14 mouse cellular contexts compared by ENCODE assay signal in genomic region chr2:84025217-84025616, GRCm38 (mm10). TPM values are rescaled to one million over a fixed set of nuclear protein-coding genes. Genes with fewer than 3 reads are reported as not detected.
A peak's percentile ranks its signal among the peaks of the same experiment; 100 is the strongest.
DNase-seq lines count a peak whose midpoint lies in the region; ATAC-seq lines count a peak whose summit lies in the region.
"Had no signal": no experiment of that assay in that cellular context is flagged by ENCODE, and none has a peak within 500 bp of the region (broad histone marks: within the 10 kb centered on the region; RNA-seq: fewer than 3 reads in every experiment).

No protein-coding gene starts in this region.

- H3K9ac ChIP-seq in forebrain, embryonic 16.5 days (replicated peaks; ENCODE audit: low read depth, low read length), result no peak overlapping the region
- H3K9ac ChIP-seq: heart, embryonic 13.5 days had no signal

- no peaks in the 10 kb centered on the region for H3K9me3 ChIP-seq in forebrain, embryonic 16.5 days (ENCODE audit: control insufficient read depth, low read length)
- H3K9me3 ChIP-seq: heart, embryonic 13.5 days had no signal

- 0 out of 2 replicates have a peak, but pooled peaks cover 2% of the 10 kb centered on the region for H3K4me1 ChIP-seq in forebrain, embryonic 16.5 days (replicated peaks; ENCODE audit: control insufficient read depth, insufficient read depth, low read length)
- H3K4me1 ChIP-seq: heart, embryonic 13.5 days had no signal

- peak; percentile 33; the same call in 1 of the 2 replicates for ATAC-seq in forebrain, embryonic 16.5 days

- H3K4me2 ChIP-seq in forebrain, embryonic 16.5 days (ENCODE audit: low read length), result no peak overlapping the region
- H3K4me2 ChIP-seq: heart, embryonic 13.5 days had no signal

- H3K27ac ChIP-seq in forebrain, embryonic 16.5 days (ENCODE audit: low read length), result no peak overlapping the region
- H3K27ac ChIP-seq: heart, embryonic 13.5 days had no signal

- H3K4me3 ChIP-seq in forebrain, embryonic 16.5 days (replicated peaks; ENCODE audit: low read length), result no peak overlapping the region
- H3K4me3 ChIP-seq: heart, embryonic 13.5 days; myocyte had no signal

- no peaks in the 10 kb centered on the region for H3K36me3 ChIP-seq in forebrain, embryonic 16.5 days (ENCODE audit: control insufficient read depth, insufficient read depth)
- H3K36me3 ChIP-seq: heart, embryonic 13.5 days had no signal

- WGBS in forebrain, embryonic 16.5 days, result 7% methylated on average over 4 of the region's 4 CpGs

- DNase-seq in layer of hippocampus, adult 18-20 months (ENCODE audit: low spot score in 2 of 2), result peak; percentile 32 to 42
- DNase-seq in layer of hippocampus, postnatal 25 days (ENCODE audit: extremely low spot score in 1 of 2, low spot score in 1 of 2), result no peak
- peak; percentile 64 for DNase-seq in fat pad, adult 2 months (ENCODE audit: extremely low read depth, low read depth, low spot score)
- DNase-seq in lung, postnatal 14 days, result peak; percentile 36
- no peak for DNase-seq in right cerebral cortex, postnatal 4 days
- no peak for DNase-seq in right cerebral cortex, postnatal 36 days (ENCODE audit: low spot score in 2 of 2)
- DNase-seq: thymus, postnatal 25 days had no signal

- no peaks in the 10 kb centered on the region for H3K27me3 ChIP-seq in forebrain, embryonic 16.5 days (replicated peaks; ENCODE audit: control insufficient read depth, insufficient read depth, low read length)
- H3K27me3 ChIP-seq: CH12.LX; heart, embryonic 13.5 days had no signal

RNA-seq across cellular contexts. Expression of gene Gm13691, which starts 34.9 kb away (rescaled TPM):
- 1 to 10 TPM; 1.6 to 1.7 TPM for total RNA-seq in layer of hippocampus, adult 18-20 months (2021)
- 1 to 10 TPM; 1.6 to 1.7 TPM for total RNA-seq in layer of hippocampus, postnatal 25 days (2021)
- not detected in 2 replicates for polyA plus RNA-seq in forebrain, embryonic 16.5 days (2015; fragmentation: Nextera tagmentation; extraction: Ambion mirVana)
- polyA plus RNA-seq: heart, embryonic 13.5 days; intestine, embryonic 14.5 days; large intestine, adult 2 months; myocyte had no signal

RNA-seq across cellular contexts. Expression of gene Gm13697, which starts 40.7 kb away (rescaled TPM):
- 1 to 10 TPM; 1.6 to 1.7 TPM for total RNA-seq in layer of hippocampus, adult 18-20 months (2021)
- 1 to 10 TPM; 1.6 to 1.7 TPM for total RNA-seq in layer of hippocampus, postnatal 25 days (2021)
- not detected in 2 replicates for polyA plus RNA-seq in forebrain, embryonic 16.5 days (2015; fragmentation: Nextera tagmentation; extraction: Ambion mirVana)
- polyA plus RNA-seq: heart, embryonic 13.5 days; intestine, embryonic 14.5 days; large intestine, adult 2 months; myocyte had no signal

RNA-seq across cellular contexts. Expression of gene Gm13694, which starts 46.5 kb away (rescaled TPM):
- 1 to 10 TPM; 1.6 to 1.7 TPM for total RNA-seq in layer of hippocampus, adult 18-20 months (2021)
- 1 to 10 TPM; 1.6 to 1.7 TPM for total RNA-seq in layer of hippocampus, postnatal 25 days (2021)
- not detected in 2 replicates for polyA plus RNA-seq in forebrain, embryonic 16.5 days (2015; fragmentation: Nextera tagmentation; extraction: Ambion mirVana)
- polyA plus RNA-seq: heart, embryonic 13.5 days; intestine, embryonic 14.5 days; large intestine, adult 2 months; myocyte had no signal

RNA-seq across cellular contexts. Expression of gene Gm13696, which starts 52.3 kb away (rescaled TPM):
- 1 to 10 TPM; 1.6 to 1.7 TPM for total RNA-seq in layer of hippocampus, adult 18-20 months (2021)
- 1 to 10 TPM; 1.6 to 1.7 TPM for total RNA-seq in layer of hippocampus, postnatal 25 days (2021)
- polyA plus RNA-seq in forebrain, embryonic 16.5 days (2015; fragmentation: Nextera tagmentation; extraction: Ambion mirVana), result not detected in 2 replicates
- polyA plus RNA-seq: heart, embryonic 13.5 days; intestine, embryonic 14.5 days; large intestine, adult 2 months; myocyte had no signal

RNA-seq across cellular contexts. Expression of gene Gm13695, which starts 58.1 kb away (rescaled TPM):
- 1 to 10 TPM in 1 of 2 experiments, not detected in 1; 1.6 TPM for total RNA-seq in layer of hippocampus, adult 18-20 months (2021)
- not detected for total RNA-seq in layer of hippocampus, postnatal 25 days (2021)
- not detected in 2 replicates for polyA plus RNA-seq in forebrain, embryonic 16.5 days (2015; fragmentation: Nextera tagmentation; extraction: Ambion mirVana)
- polyA plus RNA-seq: heart, embryonic 13.5 days; intestine, embryonic 14.5 days; large intestine, adult 2 months; limb, embryonic 14.5 days; myocyte had no signal

Comparison
In these comparisons a context has a peak if more than half of its experiments do, and no peak if none do; other contexts are left out.
1. DNase-seq: peak in layer of hippocampus, adult 18-20 months (2 of 2), fat pad, adult 2 months (single experiment) and lung, postnatal 14 days (single experiment); none in layer of hippocampus, postnatal 25 days (0 of 2), right cerebral cortex, postnatal 4 days (single experiment) and right cerebral cortex, postnatal 36 days (0 of 2).